Comparison of ENCODE assay signal across 10 mouse cellular contexts in the genomic region with DNA sequence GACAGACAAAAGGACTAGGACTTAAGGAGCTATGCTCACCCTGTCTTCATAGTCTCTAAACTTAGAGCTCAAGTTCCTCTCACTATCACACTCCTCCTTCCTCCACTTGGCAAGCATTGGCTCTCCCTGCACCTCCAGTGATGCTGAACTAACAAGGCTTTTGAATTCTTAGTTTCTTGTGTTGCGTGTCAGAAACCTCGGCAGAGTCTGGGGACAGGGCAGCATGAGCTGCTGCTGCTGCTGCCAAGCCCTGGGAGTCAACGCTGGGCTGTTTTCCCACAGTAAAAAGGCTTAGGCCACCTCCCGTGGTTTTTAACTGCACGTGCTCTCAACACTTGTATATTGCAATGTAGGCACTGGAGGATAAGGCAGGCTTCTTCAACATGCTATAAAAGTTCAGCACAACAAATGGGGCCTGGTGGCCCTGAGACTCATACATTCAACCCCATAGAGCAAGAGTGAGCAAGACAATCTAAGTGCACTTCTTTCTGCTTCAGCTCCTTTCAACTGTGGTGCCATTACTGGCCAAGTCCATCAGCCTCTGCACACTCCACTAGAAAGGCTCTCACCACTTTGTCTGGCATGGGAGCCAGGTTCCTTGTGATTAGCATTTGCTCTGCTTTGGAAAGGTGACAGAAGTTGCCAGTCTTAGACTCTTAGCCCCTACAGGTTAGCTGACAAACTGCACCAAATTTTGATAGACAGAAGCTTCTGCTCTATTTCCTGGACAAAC. TPM values are rescaled to one million over a fixed set of nuclear protein-coding genes. Genes with fewer than 3 reads are reported as not detected.
DNase-seq lines count a peak whose midpoint lies in the region; ATAC-seq lines count a peak whose summit lies in the region.
"Had no signal": no experiment of that assay in that cellular context is flagged by ENCODE, and none has a peak within 500 bp of the region (broad histone marks: within the 10 kb centered on the region; RNA-seq: fewer than 3 reads in every experiment).

No protein-coding gene starts in this region.

- no peak overlapping the region for H3K27ac ChIP-seq in kidney, embryonic 16.5 days (ENCODE audit: low read length)
- 0 out of 2 replicates have a peak overlapping the region, but pooled peaks have one; percentile 27 for H3K27ac ChIP-seq in embryonic facial prominence, embryonic 12.5 days
- H3K27ac ChIP-seq in midbrain, embryonic 14.5 days (replicated peaks; ENCODE audit: low read depth, low read length), result no peak overlapping the region

- 84% methylated on average over 5 of the region's 5 CpGs for WGBS in kidney, embryonic 16.5 days
- WGBS in embryonic facial prominence, embryonic 12.5 days, result 86% methylated on average over 5 of the region's 5 CpGs
- 64% methylated on average over 5 of the region's 5 CpGs for WGBS in midbrain, embryonic 14.5 days

- no peaks in the 10 kb centered on the region for H3K27me3 ChIP-seq in kidney, embryonic 16.5 days (ENCODE audit: insufficient read depth, low read length)
- no peaks in the 10 kb centered on the region for H3K27me3 ChIP-seq in embryonic facial prominence, embryonic 12.5 days
- no peaks in the 10 kb centered on the region for H3K27me3 ChIP-seq in midbrain, embryonic 14.5 days (ENCODE audit: control insufficient read depth, insufficient read depth, low read length)
- H3K27me3 ChIP-seq: megakaryocyte, embryonic 14.5 days had no signal

- ATAC-seq in kidney, embryonic 16.5 days (ENCODE audit: low FRiP score, low TSS enrichment), result no peak
- ATAC-seq in embryonic facial prominence, embryonic 12.5 days (ENCODE audit: insufficient number of reproducible peaks, insufficient read depth, low FRiP score, low TSS enrichment), result no peak
- ATAC-seq in midbrain, embryonic 14.5 days (ENCODE audit: low FRiP score, low TSS enrichment), result no peak

- no peak overlapping the region for H3K4me2 ChIP-seq in kidney, embryonic 16.5 days (replicated peaks; ENCODE audit: low read depth, low read length)
- no peak overlapping the region for H3K4me2 ChIP-seq in embryonic facial prominence, embryonic 12.5 days (replicated peaks)
- H3K4me2 ChIP-seq in midbrain, embryonic 14.5 days (ENCODE audit: low read length), result no peak overlapping the region

- peaks cover 57% of the 10 kb centered on the region for H3K36me3 ChIP-seq in kidney, embryonic 16.5 days (ENCODE audit: insufficient read depth, low read length)
- H3K36me3 ChIP-seq in embryonic facial prominence, embryonic 12.5 days, result peaks cover 69% of the 10 kb centered on the region
- peaks cover 77% of the 10 kb centered on the region for H3K36me3 ChIP-seq in midbrain, embryonic 14.5 days (ENCODE audit: control insufficient read depth, insufficient read depth, low read length)

- no peak overlapping the region for H3K9ac ChIP-seq in kidney, embryonic 16.5 days (replicated peaks; ENCODE audit: low read length)
- H3K9ac ChIP-seq in embryonic facial prominence, embryonic 12.5 days, result no peak overlapping the region
- no peak overlapping the region for H3K9ac ChIP-seq in midbrain, embryonic 14.5 days (replicated peaks; ENCODE audit: low read length)

- H3K4me3 ChIP-seq in kidney, embryonic 16.5 days (ENCODE audit: low read length), result no peak overlapping the region
- no peak overlapping the region for H3K4me3 ChIP-seq in embryonic facial prominence, embryonic 12.5 days
- no peak overlapping the region for H3K4me3 ChIP-seq in midbrain, embryonic 14.5 days (replicated peaks; ENCODE audit: low read depth, low read length)
- H3K4me3 ChIP-seq: megakaryocyte, embryonic 14.5 days had no signal

- 0 out of 2 replicates have a peak, but pooled peaks cover under 1% of the 10 kb centered on the region for H3K4me1 ChIP-seq in kidney, embryonic 16.5 days (ENCODE audit: insufficient read depth, low read length)
- no peaks in the 10 kb centered on the region for H3K4me1 ChIP-seq in embryonic facial prominence, embryonic 12.5 days
- no peaks in the 10 kb centered on the region for H3K4me1 ChIP-seq in midbrain, embryonic 14.5 days (ENCODE audit: control insufficient read depth, insufficient read depth, low read length)

- no peaks in the 10 kb centered on the region for H3K9me3 ChIP-seq in kidney, embryonic 16.5 days (ENCODE audit: low read length)
- H3K9me3 ChIP-seq in embryonic facial prominence, embryonic 12.5 days, result no peaks in the 10 kb centered on the region
- H3K9me3 ChIP-seq in midbrain, embryonic 14.5 days (ENCODE audit: control insufficient read depth, low read length), result no peaks in the 10 kb centered on the region
- H3K9me3 ChIP-seq: megakaryocyte, embryonic 14.5 days had no signal

- peak; percentile 39 to 62 for DNase-seq in kidney, adult 8-10 months
- DNase-seq in R1 (ENCODE audit: low read depth, low spot score), result peak; percentile 23
- DNase-seq in midbrain, embryonic 14.5 days, result peak; percentile 46
- DNase-seq in urinary bladder, adult 18-20 months (ENCODE audit: low spot score in 2 of 2), result no peak
- no peak for DNase-seq in spleen, postnatal 36 days (ENCODE audit: low spot score in 2 of 2)
- no peak for DNase-seq in frontal cortex, postnatal 10 days (ENCODE audit: low spot score in 2 of 2)
- DNase-seq: spleen, adult 18-20 months had no signal

RNA-seq across cellular contexts. Expression of a gene that starts 21.1 kb away (rescaled TPM):
- 134 and 138 TPM in 2 replicates for polyA plus RNA-seq in kidney, embryonic 16.5 days (2015; fragmentation: Nextera tagmentation; extraction: Ambion mirVana)
- 102 and 103 TPM in 2 replicates for polyA plus RNA-seq in embryonic facial prominence, embryonic 12.5 days (2016; fragmentation: Nextera tagmentation; extraction: Ambion mirVana)
- polyA plus RNA-seq in midbrain, embryonic 14.5 days (2014; fragmentation: Nextera tagmentation; extraction: Ambion mirVana), result 20.7 and 32.0 TPM in 2 replicates

RNA-seq across cellular contexts. Expression of a gene that starts 26.3 kb away (rescaled TPM):
- polyA plus RNA-seq in kidney, embryonic 16.5 days (2015; fragmentation: Nextera tagmentation; extraction: Ambion mirVana), result 40.6 and 42.1 TPM in 2 replicates
- polyA plus RNA-seq in embryonic facial prominence, embryonic 12.5 days (2016; fragmentation: Nextera tagmentation; extraction: Ambion mirVana), result 63.2 and 63.4 TPM in 2 replicates
- 129 and 169 TPM in 2 replicates for polyA plus RNA-seq in midbrain, embryonic 14.5 days (2014; fragmentation: Nextera tagmentation; extraction: Ambion mirVana)

RNA-seq across cellular contexts. Expression of a gene that starts 47.4 kb away (rescaled TPM):
- 33.4 and 34.8 TPM in 2 replicates for polyA plus RNA-seq in kidney, embryonic 16.5 days (2015; fragmentation: Nextera tagmentation; extraction: Ambion mirVana)
- polyA plus RNA-seq in embryonic facial prominence, embryonic 12.5 days (2016; fragmentation: Nextera tagmentation; extraction: Ambion mirVana), result 40.2 and 41.7 TPM in 2 replicates
- polyA plus RNA-seq in midbrain, embryonic 14.5 days (2014; fragmentation: Nextera tagmentation; extraction: Ambion mirVana), result 28.7 and 34.6 TPM in 2 replicates

Comparison
In these comparisons a context has a peak if more than half of its experiments do, and no peak if none do; other contexts are left out.
1. DNase-seq: peak in kidney, adult 8-10 months (2 of 2), R1 (single experiment) and midbrain, embryonic 14.5 days (single experiment); none in urinary bladder, adult 18-20 months (0 of 2), spleen, postnatal 36 days (0 of 2) and frontal cortex, postnatal 10 days (0 of 2).